Mouse (Mus musculus) ES-Bruce4 (cell line): Measurements from ENCODE around the gene Hspa8. TPM values are rescaled to one million over a fixed set of nuclear protein-coding genes. Genes with fewer than 3 reads are reported as not detected.

ENCODE experiments used
- H3K27ac ChIP-seq: 2 replicates; pipeline ENCODE4 v1.5.1; 2012; ENCODE audit warnings: low read length, inconsistent platforms; ENCODE audit not compliant: insufficient read depth
- H3K27me3 ChIP-seq: 2 replicates; pipeline ENCODE4 v1.6.1; 2012; ENCODE audit warnings: mild to moderate bottlenecking, low read length, inconsistent platforms; ENCODE audit not compliant: control insufficient read depth, poor library complexity, insufficient read depth, severe bottlenecking
- H3K36me3 ChIP-seq: 2 replicates; pipeline ENCODE4 v1.6.1; 2012; ENCODE audit warnings: inconsistent platforms, mild to moderate bottlenecking, low read length, moderate library complexity; ENCODE audit not compliant: control insufficient read depth, poor library complexity, insufficient read depth, severe bottlenecking
- H3K4me1 ChIP-seq: one replicate; pipeline ENCODE4 v1.8.1; 2011; ENCODE audit warnings: low read length; ENCODE audit not compliant: control insufficient read depth, insufficient read depth
- H3K4me3 ChIP-seq: 2 replicates; pipeline ENCODE4 v1.5.1; 2011; ENCODE audit warnings: low read depth, mild to moderate bottlenecking, low read length
- H3K9ac ChIP-seq: 2 replicates; pipeline ENCODE4 v1.6.1; 2012; ENCODE audit warnings: low read depth, mild to moderate bottlenecking, inconsistent platforms; ENCODE audit not compliant: poor library complexity, severe bottlenecking
- H3K9me3 ChIP-seq: replicated peaks from 2 replicates; pipeline ENCODE4 v1.6.1; 2012; ENCODE audit warnings: mild to moderate bottlenecking, low read length, inconsistent platforms; ENCODE audit not compliant: control insufficient read depth, poor library complexity, insufficient read depth, severe bottlenecking
- CTCF ChIP-seq: IDR thresholded peaks from one replicate; pipeline ENCODE4 v1.8.1; 2011; ENCODE audit warnings: low read depth, low read length
- EP300 ChIP-seq: IDR thresholded peaks from 2 replicates; pipeline ENCODE4 v1.6.1; 2011; ENCODE audit warnings: low read depth, low read length; ENCODE audit not compliant: insufficient read depth
- POLR2A ChIP-seq: IDR thresholded peaks from one replicate; pipeline ENCODE4 v1.8.1; 2011; ENCODE audit warnings: low read length; ENCODE audit not compliant: insufficient read depth
- polyA plus RNA-seq: library from polyadenylated mRNA; stranded (reverse); fragments of >200 nt; gene quantifications from 2 replicates; pipeline ENCODE4 v1.2.4, GENCODE M21; 2011; ENCODE audit warnings: low read depth; ENCODE audit not compliant: missing spikeins, insufficient read depth, insufficient read length

Gene Hspa8
- polyA plus RNA-seq, 1 experiment, result 3,442 TPM

GRCm38 (mm10) chr9:40814060-40814459 lies 13.3 kb downstream of the Hspa8 start:
- H3K4me1 ChIP-seq, result peaks cover 4% of the 10 kb centered on the region
- TF ChIP-seq EP300 (no peak), CTCF (no peak), POLR2A (no peak)

GRCm38 (mm10) chr9:40817325-40818028 lies 16.7 kb downstream of the Hspa8 start:
- no peaks in the 10 kb centered on the region for H3K36me3 ChIP-seq
- no peak overlapping the region for H3K9ac ChIP-seq
- H3K27me3 ChIP-seq, result no peaks in the 10 kb centered on the region
- no peak for TF ChIP-seq EP300
- TF ChIP-seq POLR2A, result no peak
- TF ChIP-seq CTCF, result no peak
- peaks cover 4% of the 10 kb centered on the region for H3K4me1 ChIP-seq
- no peaks in the 10 kb centered on the region for H3K9me3 ChIP-seq
- H3K27ac ChIP-seq, result no peak overlapping the region
- H3K4me3 ChIP-seq, result no peak overlapping the region

More at GRCm38 (mm10) chr9:40814060-40814459, 13.3 kb downstream of the Hspa8 start:
- Histone ChIP-seq H3K36me3 (no peaks in the 10 kb centered on the region), H3K4me3 (no peak overlapping the region), H3K9ac (no peak overlapping the region), H3K27ac (no peak overlapping the region), H3K9me3 (no peaks in the 10 kb centered on the region), H3K27me3 (no peaks in the 10 kb centered on the region)

- Histone ChIP-seq H3K36me3 (no peaks in the 10 kb centered on the region), H3K4me1 (no peaks in the 10 kb centered on the region), H3K4me3 (no peak overlapping the region), H3K9ac (no peak overlapping the region), H3K27ac (no peak overlapping the region), H3K27me3 (no peaks in the 10 kb centered on the region), H3K9me3 (no peaks in the 10 kb centered on the region)
- TF ChIP-seq EP300 (no peak), CTCF (no peak), POLR2A (no peak)
Observed at GRCm38 (mm10) chr9:40825601-40826000, 24.8 kb downstream of the Hspa8 start.

- H3K4me3 ChIP-seq, result no peak overlapping the region
- no peak overlapping the region for H3K9ac ChIP-seq
- no peak overlapping the region for H3K27ac ChIP-seq
- H3K36me3 ChIP-seq, result no peaks in the 10 kb centered on the region
- H3K27me3 ChIP-seq, result no peaks in the 10 kb centered on the region
- no peak for TF ChIP-seq CTCF
- no peak for TF ChIP-seq EP300
- no peak for TF ChIP-seq POLR2A
- no peaks in the 10 kb centered on the region for H3K4me1 ChIP-seq
- no peaks in the 10 kb centered on the region for H3K9me3 ChIP-seq
Observed at GRCm38 (mm10) chr9:40827366-40827765, 26.6 kb downstream of the Hspa8 start.

- Histone ChIP-seq H3K9me3 (no peaks in the 10 kb centered on the region), H3K4me3 (no peak overlapping the region), H3K27ac (no peak overlapping the region), H3K27me3 (no peaks in the 10 kb centered on the region), H3K36me3 (no peaks in the 10 kb centered on the region), H3K9ac (no peak overlapping the region), H3K4me1 (no peaks in the 10 kb centered on the region)
- peak; percentile 89 for TF ChIP-seq CTCF
- TF ChIP-seq EP300, result no peak
Observed at GRCm38 (mm10) chr9:40834569-40834968, 33.8 kb downstream of the Hspa8 start.

- Histone ChIP-seq H3K27ac (no peak overlapping the region), H3K27me3 (no peaks in the 10 kb centered on the region), H3K9me3 (no peaks in the 10 kb centered on the region), H3K4me1 (no peaks in the 10 kb centered on the region), H3K36me3 (no peaks in the 10 kb centered on the region), H3K9ac (no peak overlapping the region), H3K4me3 (no peak overlapping the region)
- TF ChIP-seq POLR2A (no peak), EP300 (no peak), CTCF (no peak)
Observed at GRCm38 (mm10) chr9:40836681-40837080, 35.9 kb downstream of the Hspa8 start.
